Mouse (Mus musculus): ENCODE measurements around the gene Gm43720. TPM values are rescaled to one million over a fixed set of nuclear protein-coding genes. Genes with fewer than 3 reads are reported as not detected.

Gene Gm43720
- polyA plus RNA-seq, 1 experiment from 2014 or later = 0.16 TPM

GRCm38 (mm10) chr5:138274186-138274585 lies 5.6 kb downstream of the Gm43720 start:
- Histone ChIP-seq H3K4me3 (no peak overlapping the region), H3K27me3 (ENCODE audit: insufficient read depth, poor library complexity, severe bottlenecking) (peaks cover 38% of the 10 kb centered on the region; the same call in 1 of the 2 replicates), H3K27ac (no peak overlapping the region), H3K9me3 (no peaks in the 10 kb centered on the region), H3K36me3 (peaks cover 24% of the 10 kb centered on the region), H3K4me1 (peaks cover 49% of the 10 kb centered on the region)
- peak; percentile 64 for DNase-seq (ENCODE audit: low spot score)
- WGBS = 79% methylated on average over 8 of the region's 8 CpGs

GRCm38 (mm10) chr5:138272409-138272923 lies 7.3 kb downstream of the Gm43720 start, which contains the start of gene Gal3st4:
TSS of gene Gal3st4 (minus strand) at chr5:138272840.
- H3K4me1 ChIP-seq = peaks cover 39% of the 10 kb centered on the region
- 1% methylated on average over 12 of the region's 12 CpGs for WGBS
- peak within 1 kb of the TSS; percentile 56; the same call in 1 of the 2 replicates for H3K27ac ChIP-seq

GRCm38 (mm10) chr5:138271232-138271631 lies 8.5 kb downstream of the Gm43720 start:
- H3K4me1 ChIP-seq = peaks cover 32% of the 10 kb centered on the region
- peaks cover 8% of the 10 kb centered on the region for H3K36me3 ChIP-seq
- no peak overlapping the region for H3K4me3 ChIP-seq
- H3K27me3 ChIP-seq (ENCODE audit: insufficient read depth, poor library complexity, severe bottlenecking) = peaks cover 31% of the 10 kb centered on the region; the same call in 1 of the 2 replicates
- no peak for DNase-seq (ENCODE audit: low spot score)
- H3K9me3 ChIP-seq = no peaks in the 10 kb centered on the region
- no peak overlapping the region for H3K27ac ChIP-seq
- 59% methylated on average over 3 of the region's 3 CpGs for WGBS

More at GRCm38 (mm10) chr5:138272409-138272923, 7.3 kb downstream of the Gm43720 start, which contains the start of gene Gal3st4:
- peaks cover 38% of the 10 kb centered on the region; the same call in 1 of the 2 replicates for H3K27me3 ChIP-seq (ENCODE audit: insufficient read depth, poor library complexity, severe bottlenecking)
- peaks cover 17% of the 10 kb centered on the region for H3K36me3 ChIP-seq
- H3K4me3 ChIP-seq = peak within 1 kb of the TSS; percentile 39
- H3K9me3 ChIP-seq = no peaks in the 10 kb centered on the region
- peak; percentile 69 for DNase-seq (ENCODE audit: low spot score)

- Histone ChIP-seq H3K9me3 (no peaks in the 10 kb centered on the region), H3K27me3 (ENCODE audit: insufficient read depth, poor library complexity, severe bottlenecking) (peaks cover 22% of the 10 kb centered on the region; the same call in 1 of the 2 replicates), H3K4me3 (no peak overlapping the region), H3K4me1 (peaks cover 25% of the 10 kb centered on the region), H3K27ac (no peak overlapping the region), H3K36me3 (peaks cover 11% of the 10 kb centered on the region)
- peak; percentile 42 for DNase-seq (ENCODE audit: low spot score)
- WGBS = 67% methylated on average over 4 of the region's 4 CpGs
These were observed 10.8 kb downstream of the Gm43720 start for GRCm38 (mm10) chr5:138268980-138269379.

- Histone ChIP-seq H3K36me3 (peaks cover 13% of the 10 kb centered on the region), H3K27ac (no peak overlapping the region), H3K9me3 (no peaks in the 10 kb centered on the region), H3K4me1 (peaks cover 32% of the 10 kb centered on the region), H3K4me3 (no peak overlapping the region), H3K27me3 (ENCODE audit: insufficient read depth, poor library complexity, severe bottlenecking) (peaks cover 11% of the 10 kb centered on the region; the same call in 1 of the 2 replicates)
- peak; percentile 63 for DNase-seq (ENCODE audit: low spot score)
- WGBS = 83% methylated on average over 3 of the region's 3 CpGs
These were observed 12.6 kb downstream of the Gm43720 start for GRCm38 (mm10) chr5:138267114-138267513.

- no peaks in the 10 kb centered on the region for H3K27me3 ChIP-seq (ENCODE audit: insufficient read depth, poor library complexity, severe bottlenecking)
- peaks cover 35% of the 10 kb centered on the region for H3K4me1 ChIP-seq
- H3K4me3 ChIP-seq = no peak overlapping the region
- WGBS = 90% methylated on average over 4 of the region's 4 CpGs
- no peak overlapping the region for H3K27ac ChIP-seq
- DNase-seq (ENCODE audit: low spot score) = peak; percentile 69
- no peaks in the 10 kb centered on the region for H3K9me3 ChIP-seq
- H3K36me3 ChIP-seq = peaks cover 27% of the 10 kb centered on the region
These were observed 14.0 kb downstream of the Gm43720 start for GRCm38 (mm10) chr5:138265712-138266111.

- Histone ChIP-seq H3K27me3 (ENCODE audit: insufficient read depth, poor library complexity, severe bottlenecking) (no peaks in the 10 kb centered on the region), H3K4me3 (peak overlapping the region; percentile 94), H3K36me3 (peaks cover 42% of the 10 kb centered on the region), H3K27ac (peak overlapping the region; percentile 95), H3K4me1 (peaks cover 50% of the 10 kb centered on the region), H3K9me3 (no peaks in the 10 kb centered on the region)
- 15% methylated on average over 6 of the region's 6 CpGs for WGBS
- DNase-seq (ENCODE audit: low spot score) = no peak
These were observed 15.6 kb downstream of the Gm43720 start for GRCm38 (mm10) chr5:138264207-138264578.

GRCm38 (mm10) chr5:138263260-138264206 lies 16.2 kb downstream of the Gm43720 start, which contains the start of gene BC037034:
TSS of gene BC037034 (minus strand) at chr5:138264033.
- under 1% methylated on average over 71 of the region's 71 CpGs for WGBS
- peak within 1 kb of the TSS; percentile 95 for H3K27ac ChIP-seq
- peaks cover 46% of the 10 kb centered on the region for H3K36me3 ChIP-seq
- H3K4me1 ChIP-seq = peaks cover 57% of the 10 kb centered on the region
- peak; percentile 94 for DNase-seq (ENCODE audit: low spot score)
- no peaks in the 10 kb centered on the region for H3K27me3 ChIP-seq (ENCODE audit: insufficient read depth, poor library complexity, severe bottlenecking)
- peak within 1 kb of the TSS; percentile 94 for H3K4me3 ChIP-seq
- no peaks in the 10 kb centered on the region for H3K9me3 ChIP-seq

- H3K27me3 ChIP-seq (ENCODE audit: insufficient read depth, poor library complexity, severe bottlenecking) = no peaks in the 10 kb centered on the region
- DNase-seq (ENCODE audit: low spot score) = no peak
- peaks cover 54% of the 10 kb centered on the region for H3K36me3 ChIP-seq
- 62% methylated on average over 18 of the region's 18 CpGs for WGBS
- H3K4me1 ChIP-seq = peaks cover 65% of the 10 kb centered on the region
- peak overlapping the region; percentile 95; the same call in 1 of the 2 replicates for H3K27ac ChIP-seq
- peak overlapping the region; percentile 94 for H3K4me3 ChIP-seq
- H3K9me3 ChIP-seq = no peaks in the 10 kb centered on the region
These were observed 17.0 kb downstream of the Gm43720 start for GRCm38 (mm10) chr5:138262582-138263240.

GRCm38 (mm10) chr5:138262001-138262400 lies 17.8 kb downstream of the Gm43720 start:
- H3K36me3 ChIP-seq = peaks cover 54% of the 10 kb centered on the region
- H3K27ac ChIP-seq = no peak overlapping the region
- no peaks in the 10 kb centered on the region for H3K27me3 ChIP-seq (ENCODE audit: insufficient read depth, poor library complexity, severe bottlenecking)
- H3K4me3 ChIP-seq = peak overlapping the region; percentile 94; the same call in 1 of the 2 replicates
- DNase-seq (ENCODE audit: low spot score) = no peak
- peaks cover 65% of the 10 kb centered on the region for H3K4me1 ChIP-seq
- H3K9me3 ChIP-seq = no peaks in the 10 kb centered on the region
- 65% methylated on average over 4 of the region's 4 CpGs for WGBS

GRCm38 (mm10) chr5:138260834-138261233 lies 18.9 kb downstream of the Gm43720 start:
- H3K4me1 ChIP-seq = peaks cover 71% of the 10 kb centered on the region
- H3K36me3 ChIP-seq = peaks cover 51% of the 10 kb centered on the region

GRCm38 (mm10) chr5:138260051-138260450 lies 19.7 kb downstream of the Gm43720 start:
- peaks cover 44% of the 10 kb centered on the region for H3K36me3 ChIP-seq
- WGBS = 35% methylated on average over 10 of the region's 10 CpGs

More at GRCm38 (mm10) chr5:138260834-138261233, 18.9 kb downstream of the Gm43720 start:
- 58% methylated on average over 11 of the region's 11 CpGs for WGBS
- DNase-seq (ENCODE audit: low spot score) = no peak
- H3K9me3 ChIP-seq = no peaks in the 10 kb centered on the region
- no peaks in the 10 kb centered on the region for H3K27me3 ChIP-seq (ENCODE audit: insufficient read depth, poor library complexity, severe bottlenecking)
- 0 out of 2 replicates have a peak overlapping the region, but pooled peaks have one; percentile 8 for H3K4me3 ChIP-seq
- H3K27ac ChIP-seq = peak overlapping the region; percentile 72

More at GRCm38 (mm10) chr5:138260051-138260450, 19.7 kb downstream of the Gm43720 start:
- peak overlapping the region; percentile 72 for H3K27ac ChIP-seq
- H3K9me3 ChIP-seq = no peaks in the 10 kb centered on the region
- no peak for DNase-seq (ENCODE audit: low spot score)
- no peaks in the 10 kb centered on the region for H3K27me3 ChIP-seq (ENCODE audit: insufficient read depth, poor library complexity, severe bottlenecking)
- H3K4me3 ChIP-seq = peak overlapping the region; percentile 8; the same call in 1 of the 2 replicates
- peaks cover 72% of the 10 kb centered on the region for H3K4me1 ChIP-seq
